Mouse (Mus musculus): ENCODE data around the gene Cenpn.

Cenpn gene

DNA sequence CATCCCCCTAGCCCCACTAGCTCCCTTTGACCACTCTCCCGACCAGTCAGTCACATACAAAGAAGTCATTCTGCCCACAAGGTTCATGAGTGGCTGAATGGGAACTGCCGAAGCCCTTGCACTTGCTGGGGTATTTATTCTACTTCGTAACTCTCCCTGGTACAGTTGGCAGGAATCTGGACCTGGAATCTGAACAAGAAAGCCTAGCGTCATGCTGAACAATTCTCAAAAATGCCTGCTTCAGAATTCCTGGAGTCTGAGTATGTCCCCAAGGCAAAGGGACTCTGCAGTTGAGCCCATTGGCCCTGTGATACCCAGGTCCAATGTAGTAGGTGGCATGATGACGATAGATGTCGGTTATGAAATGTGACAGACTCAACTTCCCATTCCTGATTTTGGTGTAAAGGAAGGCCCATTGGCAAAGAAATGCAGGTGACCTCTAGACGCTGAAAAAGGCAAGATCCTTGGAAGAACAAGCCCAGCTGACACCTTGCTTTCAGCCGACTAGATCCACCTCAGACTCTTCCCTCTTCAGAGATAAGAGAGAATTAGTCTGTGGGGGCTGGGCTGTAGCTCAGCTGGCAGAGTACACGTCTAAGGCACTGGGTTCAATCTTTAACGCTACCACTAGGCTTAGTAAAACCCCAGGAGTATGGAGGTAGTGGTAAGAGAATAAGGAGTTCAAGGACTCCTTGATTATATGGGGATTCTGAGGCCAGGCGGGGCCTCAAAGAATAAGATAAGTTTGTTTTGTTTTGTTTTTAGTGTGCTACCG, 20.9 kb downstream of the Cenpn start:
- DNase-seq (ENCODE audit: low spot score in 2 of 2) = no peak

DNA sequence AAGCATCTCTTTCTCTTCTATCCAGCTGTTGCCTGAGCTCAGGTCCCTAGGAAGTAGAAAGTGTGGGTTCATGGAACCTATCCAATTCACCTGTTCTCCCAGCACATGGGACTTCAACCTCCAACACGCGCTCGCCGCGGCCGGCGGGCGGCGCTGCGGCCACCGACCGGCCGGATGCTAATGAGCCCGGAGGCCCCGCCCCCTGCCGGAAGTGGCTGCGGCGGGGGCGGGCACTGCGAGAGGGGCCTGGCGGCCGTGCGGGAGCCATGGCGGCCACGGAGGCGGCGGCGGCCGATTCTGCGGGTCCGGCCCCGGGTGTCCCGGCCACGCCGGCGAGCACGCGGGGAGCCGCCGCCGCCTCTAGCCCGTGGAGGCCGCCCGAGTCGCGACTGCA, 21.6 kb downstream of the Cenpn start, which contains the start of gene Atmin:
Gene Atmin (plus strand): TSS at position 233 of the 394 bp plus-strand sequence.
- DNase-seq (ENCODE audit: low spot score in 2 of 2) = peak; percentile 59 to 77

DNA sequence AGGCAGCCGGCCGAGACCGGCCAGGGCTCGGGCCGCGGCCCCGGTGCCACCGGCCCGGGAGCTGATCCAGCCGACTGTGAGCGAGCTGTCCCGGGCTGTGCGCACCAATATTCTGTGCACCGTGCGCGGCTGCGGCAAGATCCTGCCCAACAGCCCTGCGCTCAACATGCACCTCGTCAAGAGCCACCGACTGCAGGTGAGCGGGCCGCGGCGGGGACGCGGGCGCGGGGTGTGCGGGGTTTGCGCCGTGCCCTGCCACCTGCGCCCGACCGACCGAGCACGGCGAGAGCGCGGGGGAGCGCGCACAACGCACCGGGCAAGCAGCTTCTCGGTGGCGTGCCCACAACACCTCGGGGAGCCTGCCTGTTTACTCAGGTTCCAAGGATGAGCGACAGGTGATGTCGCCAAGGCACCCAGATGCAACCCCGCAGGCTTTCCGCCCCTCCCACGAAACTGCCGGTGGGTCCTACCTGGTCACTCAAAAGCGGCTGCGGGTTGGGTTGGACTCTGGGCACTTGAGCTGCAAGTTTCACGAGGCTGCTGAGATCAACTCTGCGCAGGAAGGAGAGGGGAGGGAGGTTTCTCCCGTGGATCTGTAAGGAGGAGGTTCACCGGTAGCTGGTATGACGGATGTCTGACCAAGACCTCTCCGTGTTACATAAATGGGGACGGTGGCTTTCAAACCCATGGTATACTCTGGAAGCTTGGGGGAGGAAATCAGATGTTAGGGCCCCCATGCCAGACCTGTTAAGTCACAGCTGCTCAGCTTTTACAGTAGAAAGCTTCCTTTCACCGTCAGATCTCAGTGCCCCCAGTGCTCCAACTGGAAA, 22.2 kb downstream of the Cenpn start:
- DNase-seq (ENCODE audit: low spot score in 2 of 2) = peak; percentile 21 to 24

DNA sequence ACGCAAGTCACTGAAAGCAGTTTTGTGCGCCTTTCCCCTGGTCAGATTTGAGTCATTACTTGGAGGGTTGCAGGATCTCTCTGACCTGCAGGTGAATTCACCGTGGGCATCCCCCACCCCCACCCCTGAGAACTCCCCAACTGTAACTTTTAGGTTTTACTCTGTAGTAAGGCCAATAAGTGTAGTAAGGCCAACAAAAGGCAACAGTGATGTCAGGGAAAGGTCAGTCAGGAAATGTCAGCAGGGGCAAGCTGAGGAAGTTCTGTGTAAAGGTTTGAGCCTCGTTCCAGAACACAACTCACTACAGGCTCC, 22.8 kb downstream of the Cenpn start:
- DNase-seq (ENCODE audit: low spot score in 2 of 2) = no peak

DNA sequence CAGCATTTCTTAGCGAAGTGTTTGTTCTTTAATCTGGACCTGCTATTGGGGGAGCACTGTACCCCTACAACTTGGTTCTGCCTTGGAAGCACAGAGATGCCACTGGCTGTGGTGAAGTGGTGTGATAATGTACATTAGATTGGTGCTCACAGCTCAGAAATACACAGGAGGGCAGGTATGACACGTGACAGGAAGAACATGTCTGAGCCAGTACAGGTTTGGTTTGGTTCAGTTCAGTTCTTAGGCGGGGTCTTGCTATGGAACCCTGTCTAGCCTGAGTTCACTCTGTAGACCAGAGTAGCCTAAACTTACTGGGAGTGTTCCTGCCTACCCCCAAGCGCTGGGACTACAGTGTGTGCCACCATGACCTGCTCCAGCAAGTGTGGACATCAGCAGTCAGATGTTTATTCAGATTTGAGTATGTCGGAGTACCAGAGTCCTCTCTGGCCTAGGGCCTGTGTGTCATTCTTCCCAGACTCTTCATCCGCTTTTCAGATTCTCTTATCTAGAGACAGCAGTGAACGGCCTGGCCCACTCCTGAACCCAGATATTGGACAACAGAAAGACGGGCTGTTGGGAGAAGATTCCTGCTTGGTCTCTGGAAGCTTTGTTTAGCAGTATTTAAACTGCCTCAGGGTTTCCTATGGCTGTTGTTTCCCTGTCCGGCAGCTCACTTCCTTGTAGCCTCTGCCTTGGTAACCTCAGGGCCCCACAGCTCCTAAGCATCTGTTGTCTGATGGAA, 23.8 kb downstream of the Cenpn start:
- no peak for DNase-seq (ENCODE audit: low spot score in 2 of 2)

DNA sequence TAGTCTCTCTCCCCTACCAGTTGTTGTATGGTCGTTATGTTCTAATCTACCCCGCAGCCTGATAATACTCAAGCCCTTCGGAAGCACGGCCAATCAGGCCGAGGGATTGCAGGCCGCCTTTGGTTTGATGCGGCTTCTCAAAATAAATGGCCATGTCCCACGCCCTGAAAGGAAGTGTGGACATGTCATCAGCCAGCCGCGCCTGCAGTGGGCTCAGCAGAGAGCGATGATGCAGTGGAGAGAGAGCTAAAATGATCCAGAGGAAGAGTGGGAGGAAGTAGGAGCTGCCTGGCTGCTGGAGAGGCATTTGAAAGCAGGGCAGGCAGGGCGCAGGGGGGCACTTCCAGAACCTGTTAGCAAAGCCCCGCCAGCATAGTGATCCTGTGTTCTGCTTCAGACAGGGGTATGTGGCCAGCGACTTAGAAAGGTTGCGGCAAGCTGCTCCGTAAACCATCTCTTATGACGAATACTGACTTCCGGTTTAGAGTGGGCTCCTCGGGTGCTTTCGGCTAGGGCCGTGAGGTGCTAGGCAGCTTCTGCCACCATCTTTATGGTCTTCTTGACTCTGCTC, 24.8 kb downstream of the Cenpn start:
- DNase-seq (ENCODE audit: low spot score in 2 of 2) = peak; percentile 37 to 42

DNA sequence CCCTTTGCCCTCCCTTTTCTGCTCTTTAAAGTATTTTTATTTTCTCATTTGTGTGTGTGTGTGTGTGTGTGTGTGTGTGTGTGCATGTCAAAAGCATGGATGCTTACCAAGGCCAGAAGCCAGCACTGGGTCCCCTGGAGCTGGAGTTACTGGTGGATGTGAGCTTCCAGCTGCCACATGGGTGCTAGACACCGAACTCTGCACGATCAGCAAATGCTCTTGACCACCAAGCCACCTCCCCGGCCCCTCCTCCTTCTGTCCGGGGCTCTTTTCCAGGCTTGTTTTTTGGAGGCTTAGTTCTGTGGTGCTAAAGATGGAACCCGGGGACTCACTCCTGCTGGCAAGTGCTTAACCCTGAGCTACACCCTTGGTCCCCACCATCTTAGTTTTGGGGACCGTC, 25.3 kb downstream of the Cenpn start:
- DNase-seq (ENCODE audit: low spot score in 2 of 2) = no peak

DNA sequence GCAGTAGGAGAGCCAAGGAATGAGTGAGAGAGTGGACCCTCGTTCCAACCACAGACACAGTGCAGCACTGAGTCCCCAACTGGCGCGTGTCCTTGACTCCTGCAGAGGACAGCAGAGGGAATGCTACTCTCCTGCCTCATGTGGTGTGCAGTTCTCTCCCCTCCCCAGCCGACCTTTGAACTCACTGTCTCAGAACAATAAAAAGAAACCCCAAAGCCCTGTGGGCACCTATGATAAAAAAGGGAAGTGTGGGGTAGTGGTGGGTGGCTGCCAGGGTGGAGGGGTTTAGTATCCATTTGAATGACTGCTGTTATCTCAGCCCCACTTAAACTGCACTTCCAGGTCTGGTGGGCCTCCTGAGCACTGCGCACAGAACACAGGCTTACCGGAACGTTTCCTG, 26.1 kb downstream of the Cenpn start:
- no peak for DNase-seq (ENCODE audit: low spot score in 2 of 2)

DNA sequence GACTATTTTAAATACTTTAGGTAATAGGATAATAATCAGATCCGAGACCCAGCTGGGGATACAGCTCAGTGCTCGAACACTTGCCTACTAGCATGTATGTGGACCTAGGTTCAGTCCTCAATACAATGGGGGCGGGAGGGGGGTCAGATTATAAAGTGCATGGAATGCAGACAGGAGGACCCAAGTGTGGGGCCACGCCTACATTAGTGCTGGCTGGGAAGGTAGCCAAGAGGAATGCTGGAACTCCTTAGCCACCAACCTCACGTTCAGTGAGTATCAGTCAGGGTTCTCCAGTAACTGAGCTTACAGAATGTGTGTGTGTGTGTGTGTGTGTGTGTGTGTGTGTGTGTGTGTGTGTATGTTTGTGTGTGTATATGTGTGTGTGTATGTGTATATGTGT, 29.8 kb downstream of the Cenpn start:
- no peak for DNase-seq (ENCODE audit: low spot score in 2 of 2)

DNA sequence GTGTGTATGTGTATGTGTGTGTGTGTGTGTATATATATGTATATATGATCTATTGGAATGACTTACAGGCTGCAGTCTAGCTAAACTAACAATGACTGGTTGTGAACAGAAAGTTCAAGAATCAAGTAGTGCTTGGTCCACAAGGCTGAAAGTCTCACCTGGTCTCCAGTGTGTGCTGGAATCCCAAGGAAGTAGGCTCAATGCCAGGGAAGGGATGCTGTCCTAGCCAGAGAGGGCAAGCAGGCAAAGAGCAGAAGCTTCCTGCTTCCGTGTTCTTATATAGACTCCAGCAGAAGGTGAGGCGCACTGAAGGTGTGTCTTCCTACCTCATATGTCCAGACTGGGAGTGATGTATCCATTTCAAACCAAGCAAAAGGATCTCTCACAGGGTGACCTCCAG, 30.2 kb downstream of the Cenpn start:
- DNase-seq (ENCODE audit: low spot score in 2 of 2) = no peak

DNA sequence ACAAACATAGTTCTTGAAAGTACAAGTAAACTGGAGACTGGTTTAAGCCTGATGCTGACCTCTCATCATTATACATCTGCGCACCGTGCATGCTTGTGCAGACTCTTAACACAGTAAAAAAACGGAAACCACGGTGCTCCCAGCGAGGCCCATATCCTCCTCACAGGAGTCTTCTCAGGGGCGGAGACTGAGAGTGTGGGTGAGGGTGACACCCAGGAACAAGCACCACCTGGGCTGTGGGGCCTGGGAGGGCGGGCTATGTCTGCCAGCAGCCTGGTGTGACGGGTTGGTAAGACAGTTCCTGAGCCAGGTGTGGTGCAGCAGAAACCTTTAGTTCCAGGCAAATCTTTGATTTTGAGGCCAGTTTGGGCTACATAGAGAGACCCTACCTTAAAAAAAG, 30.9 kb downstream of the Cenpn start:
- no peak for DNase-seq (ENCODE audit: low spot score in 2 of 2)

DNA sequence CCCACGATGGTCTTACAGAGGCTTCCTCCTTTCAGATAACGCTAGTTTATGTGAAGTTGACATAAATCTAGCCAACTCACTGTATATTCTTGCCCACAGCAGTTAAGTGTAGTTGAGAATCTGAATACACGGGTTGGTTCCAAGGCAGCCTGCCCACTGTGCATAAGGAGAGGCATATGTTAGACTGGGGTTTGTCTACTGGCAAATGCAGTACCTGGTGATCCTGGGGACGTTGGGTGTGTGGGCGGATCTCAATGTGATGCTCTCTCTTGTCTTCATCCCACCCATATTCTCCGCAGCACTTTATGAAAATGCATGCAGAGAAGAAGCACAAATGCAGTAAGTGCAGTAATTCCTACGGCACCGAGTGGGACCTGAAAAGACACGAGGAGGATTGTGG, 32.9 kb downstream of the Cenpn start:
- DNase-seq (ENCODE audit: low spot score in 2 of 2) = peak; percentile 67 to 71

DNA sequence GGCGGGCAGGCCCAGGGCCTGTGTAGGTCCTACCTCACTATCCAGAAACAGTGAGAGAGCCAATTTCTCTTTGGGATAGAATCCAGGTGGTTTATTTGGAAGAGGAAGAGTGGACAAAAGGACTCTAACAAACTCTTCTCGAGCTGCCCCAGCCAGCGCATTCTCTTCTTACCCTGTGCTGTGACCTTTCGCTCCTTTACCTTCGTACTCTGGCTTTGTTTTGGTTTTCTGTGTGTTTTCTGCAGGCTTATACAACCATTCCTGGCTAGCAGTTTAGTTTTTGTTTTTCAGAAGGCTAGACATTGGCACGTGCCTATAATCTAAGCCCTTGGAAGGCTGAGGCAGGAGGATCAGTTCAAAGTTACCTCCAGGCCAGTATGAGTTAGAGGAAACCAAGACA, 48.0 kb downstream of the Cenpn start:
- no peak for DNase-seq (ENCODE audit: low spot score in 2 of 2)

DNA sequence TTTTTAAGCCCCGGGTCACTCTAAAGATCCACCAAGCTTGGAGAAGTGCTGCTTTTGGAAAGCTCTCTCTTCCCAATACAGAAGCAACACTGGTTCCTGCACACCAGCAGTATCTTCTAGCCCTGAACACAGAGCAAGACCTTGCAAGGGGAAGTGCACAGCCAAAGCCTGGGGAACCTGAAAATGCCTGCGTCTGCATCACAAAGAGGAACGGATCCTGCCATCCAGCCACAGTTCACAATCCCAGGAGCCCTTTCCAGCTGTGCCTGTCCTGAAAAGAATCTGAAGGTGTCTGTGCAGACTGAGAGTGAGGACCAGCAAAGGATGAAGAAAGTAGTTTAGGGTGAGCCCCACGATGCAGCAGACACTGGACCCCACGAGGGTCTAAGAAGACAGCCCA, 53.5 kb downstream of the Cenpn start:
- DNase-seq (ENCODE audit: low spot score in 2 of 2) = no peak

DNA sequence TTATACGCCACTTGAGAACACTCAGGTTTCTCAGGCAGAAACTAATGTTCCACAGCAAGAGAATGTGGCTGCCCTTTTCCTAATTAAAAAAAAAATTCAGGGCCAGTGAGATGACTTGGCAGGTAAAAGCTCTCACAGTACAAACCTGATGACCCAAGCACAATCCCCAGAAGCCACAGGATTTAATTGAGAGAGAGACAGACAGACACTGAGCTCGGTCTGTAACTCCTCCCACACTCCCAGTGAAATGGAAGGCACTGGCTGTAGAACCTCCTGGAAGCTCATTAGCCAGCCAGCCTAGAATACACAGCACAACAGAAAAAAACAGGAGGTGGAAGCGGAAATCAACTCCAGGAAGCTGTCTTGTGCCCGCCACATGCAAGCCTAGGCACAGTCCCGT, 54.1 kb downstream of the Cenpn start:
- DNase-seq (ENCODE audit: low spot score in 2 of 2) = no peak

DNA sequence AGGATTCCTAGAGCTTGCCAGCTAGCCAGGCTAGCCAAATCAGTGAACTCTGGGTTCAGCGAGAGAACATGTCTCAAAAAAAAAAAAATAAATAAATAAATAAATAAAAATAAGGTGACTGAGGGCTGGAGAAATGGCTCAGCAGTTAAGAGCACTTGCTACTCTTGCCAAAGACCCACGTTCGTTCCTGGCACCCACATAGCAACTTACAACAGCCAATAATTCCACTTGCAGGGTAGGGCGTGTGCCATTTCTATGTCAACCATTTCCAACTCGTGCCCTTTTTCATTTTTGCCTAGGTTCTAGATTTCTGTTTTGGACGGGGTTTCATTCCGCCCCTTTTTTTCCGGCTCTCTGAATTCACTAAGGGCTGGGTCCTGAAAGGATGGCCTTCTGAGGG, 56.5 kb downstream of the Cenpn start:
- DNase-seq (ENCODE audit: low spot score in 2 of 2) = no peak

DNA sequence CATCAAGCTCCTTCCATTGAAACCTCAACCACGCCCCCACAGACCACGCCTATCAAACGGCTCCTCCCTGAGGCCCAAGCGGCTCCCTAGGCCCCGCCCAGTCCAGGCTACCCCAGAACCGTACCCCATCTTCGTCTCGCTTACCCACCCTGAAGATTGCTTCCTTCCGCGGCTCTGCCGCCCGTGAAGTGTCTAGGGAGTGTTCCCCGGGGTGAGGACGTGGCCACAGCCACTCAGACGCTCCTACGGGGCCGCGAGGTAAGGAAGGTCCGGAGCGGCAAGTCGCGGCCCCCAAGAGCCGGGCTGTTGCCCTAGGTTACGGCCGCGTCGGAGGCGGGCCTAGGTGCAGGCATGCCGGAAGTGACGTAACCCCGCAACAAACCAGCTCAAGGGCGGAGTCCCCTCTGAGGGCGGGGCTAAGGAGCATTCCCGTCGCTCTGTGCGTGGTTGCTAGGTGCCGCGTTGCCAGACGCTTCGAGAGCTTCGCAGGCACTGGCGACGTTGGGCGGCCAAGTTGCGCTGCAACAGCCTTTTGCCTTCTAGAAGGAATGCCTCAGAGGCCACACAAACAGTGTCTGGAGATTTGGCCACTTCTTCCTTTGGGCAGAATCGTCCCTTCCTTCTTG, 57.2 kb downstream of the Cenpn start, which contains the start of gene 1700030J22Rik:
Gene 1700030J22Rik (minus strand): TSS at position 329 of the 626 bp plus-strand sequence.
- DNase-seq (ENCODE audit: low spot score in 2 of 2) = peak; percentile 96 to 97

DNA sequence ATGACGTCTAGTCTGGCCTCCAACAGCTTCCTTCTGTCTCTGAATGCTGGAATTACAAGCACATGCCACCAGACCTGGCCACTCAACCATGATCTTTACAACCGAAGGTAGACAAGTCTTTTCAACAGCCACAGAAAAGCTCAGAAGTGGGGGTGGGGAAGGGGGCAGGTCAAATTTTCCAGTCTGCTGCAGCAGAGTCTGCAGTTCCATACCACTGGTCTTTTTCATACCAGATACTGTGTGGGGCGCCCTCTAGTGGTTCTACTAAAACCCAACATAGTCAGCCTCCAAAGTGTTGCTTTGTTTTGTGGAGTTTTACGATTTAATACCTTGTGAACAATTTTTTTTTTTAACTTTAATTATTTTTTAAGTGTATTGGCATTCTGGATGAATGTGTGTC, 58.6 kb downstream of the Cenpn start:
- DNase-seq (ENCODE audit: low spot score in 2 of 2) = peak in 1 of 2 experiments; percentile 56

DNA sequence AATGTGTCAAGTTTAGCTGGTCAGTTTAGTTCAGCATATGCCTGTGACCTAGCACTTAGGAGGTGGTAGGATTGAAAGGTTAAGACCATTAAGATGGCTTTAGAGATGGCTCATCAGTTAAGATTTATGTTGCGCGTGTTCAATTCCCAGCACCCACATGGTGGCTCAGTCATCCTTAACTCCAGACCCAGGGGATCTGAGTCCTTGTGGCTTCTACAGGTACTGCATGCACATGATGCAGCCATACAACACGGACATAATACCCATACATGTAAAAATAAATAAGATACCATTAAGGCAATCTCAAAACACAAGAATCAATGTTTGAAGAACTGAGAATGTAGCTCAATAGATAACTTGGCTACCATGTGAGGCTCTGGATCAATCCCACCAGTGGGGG, 68.3 kb downstream of the Cenpn start:
- DNase-seq (ENCODE audit: low spot score in 2 of 2) = no peak
